Mouse (Mus musculus) heart, adult 8-10 months (tissue): ENCODE results near the gene Ccna2. TPM values are rescaled to one million over a fixed set of nuclear protein-coding genes. Genes with fewer than 3 reads are reported as not detected.
"Not testable (repeated sequence)": the region's sequence is repeated elsewhere in the genome, so short reads cannot be mapped to it uniquely, and the experiment has no call there.

Experiments
- DNase-seq: peaks from one replicate; pipeline ENCODE4 v3.0.0; 2022; ENCODE audit warnings: low spot score
- total RNA-seq, 4 experiments: library from RNA; stranded (reverse); gene quantifications; 2 replicates each; pipeline ENCODE4 v1.2.4; 2022

The Ccna2 gene
- total RNA-seq: 1 to 10 TPM in 1 of 4 experiments, under 1 TPM in 3; 0.25 to 1.3 (median 0.59) TPM

- DNase-seq: peak; percentile 97
Measured at GRCm38 (mm10) chr3:36571827-36572378, at the start of gene Ccna2. Gene Ccna2 (minus strand): TSS chr3:36572150.

- no peak for DNase-seq
Measured at GRCm38 (mm10) chr3:36618181-36618580, 46.2 kb upstream of the Ccna2 start.

- no peak for DNase-seq
Measured at GRCm38 (mm10) chr3:36613908-36614255, 41.9 kb upstream of the Ccna2 start.

GRCm38 (mm10) chr3:36613202-36613907 is 41.4 kb upstream of the Ccna2 start, which contains the start of gene Bbs7:
Gene Bbs7 (minus strand): TSS chr3:36613477.
- DNase-seq: peak; percentile 88

- DNase-seq: peak; percentile 2
Measured at GRCm38 (mm10) chr3:36612687-36613086, 40.7 kb upstream of the Ccna2 start.

GRCm38 (mm10) chr3:36605894-36606783 is 34.2 kb upstream of the Ccna2 start:
- no peak for DNase-seq

- not testable (repeated sequence) for DNase-seq
Measured at GRCm38 (mm10) chr3:36599773-36600172, 27.8 kb upstream of the Ccna2 start.

GRCm38 (mm10) chr3:36598811-36599210 is 26.9 kb upstream of the Ccna2 start:
- no peak for DNase-seq

- DNase-seq: no peak
Measured at GRCm38 (mm10) chr3:36571361-36571826, 556 bp downstream of the Ccna2 start.

GRCm38 (mm10) chr3:36569836-36570235 is 2.1 kb downstream of the Ccna2 start:
- no peak for DNase-seq

- DNase-seq: no peak
Measured at GRCm38 (mm10) chr3:36563666-36564065, 8.3 kb downstream of the Ccna2 start.

GRCm38 (mm10) chr3:36559606-36560005 is 12.3 kb downstream of the Ccna2 start:
- DNase-seq: no peak

- DNase-seq: no peak
Measured at GRCm38 (mm10) chr3:36557601-36558000, 14.3 kb downstream of the Ccna2 start.

GRCm38 (mm10) chr3:36552406-36553047 is 19.4 kb downstream of the Ccna2 start, which contains the start of gene Exosc9:
Gene Exosc9 (plus strand): TSS chr3:36552606.
- DNase-seq: peak; percentile 96

GRCm38 (mm10) chr3:36551851-36552384 is 20.0 kb downstream of the Ccna2 start:
- DNase-seq: no peak

GRCm38 (mm10) chr3:36551343-36551742 is 20.6 kb downstream of the Ccna2 start:
- DNase-seq: peak; percentile 52

GRCm38 (mm10) chr3:36544961-36545360 is 27.0 kb downstream of the Ccna2 start:
- no peak for DNase-seq

- no peak for DNase-seq
Measured at GRCm38 (mm10) chr3:36541399-36541798, 30.6 kb downstream of the Ccna2 start.

GRCm38 (mm10) chr3:36540756-36541155 is 31.2 kb downstream of the Ccna2 start:
- DNase-seq: peak; percentile 26

- peak; percentile 48 for DNase-seq
Measured at GRCm38 (mm10) chr3:36537701-36538470, 34.1 kb downstream of the Ccna2 start.

GRCm38 (mm10) chr3:36536041-36536440 is 35.9 kb downstream of the Ccna2 start:
- no peak for DNase-seq
